Mouse (Mus musculus) heart, adult 9 months (tissue): ENCODE measurements at regions not wholly inside any gene's neighbourhood (a gene's known extent, or its start where the extent isn't known, plus 50 kb on each side); places are given as distances from the start of the nearest gene placed in this dataset.

Experiments
- DNase-seq, 2 experiments: peaks; one replicate each; pipeline ENCODE4 v3.0.0; 2022; ENCODE audit warnings: low spot score in 2 of 2

DNA sequence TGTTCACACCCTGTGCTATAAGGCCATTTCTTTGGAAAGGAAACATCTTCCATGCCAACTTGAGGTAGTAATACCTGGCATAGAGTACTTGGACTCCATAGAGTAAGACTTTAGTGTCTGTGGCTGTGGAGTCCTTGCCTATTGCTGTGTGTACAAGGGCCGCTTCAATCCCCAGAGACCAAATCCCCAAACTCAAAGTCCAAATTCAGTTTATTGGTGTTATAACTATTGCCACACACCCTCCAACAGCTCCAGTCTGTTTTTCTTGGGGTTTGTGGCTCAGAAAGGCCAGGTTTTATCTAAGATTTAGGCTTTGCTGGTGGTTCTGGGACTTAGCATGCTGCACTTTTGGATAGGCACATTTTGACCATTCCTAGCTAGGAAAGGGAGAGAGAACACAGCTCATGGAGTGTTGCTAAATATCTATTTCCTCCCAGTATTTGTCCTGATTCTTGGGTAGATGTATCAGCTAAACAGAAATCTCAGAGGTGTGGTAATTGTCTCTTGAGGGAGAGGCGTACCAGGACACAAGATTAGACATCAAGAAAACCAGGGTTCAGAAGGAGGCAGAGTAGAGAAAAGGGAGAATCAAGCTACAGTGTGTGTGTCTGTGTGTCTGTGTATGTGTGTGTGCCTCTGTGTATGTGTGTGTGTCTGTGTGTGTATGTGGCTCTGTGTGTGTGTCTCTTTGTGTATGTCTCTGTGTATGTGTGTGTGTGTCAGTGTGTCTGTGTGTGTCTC lies 65.3 kb upstream of the Parp11 start:
- no peak for DNase-seq

DNA sequence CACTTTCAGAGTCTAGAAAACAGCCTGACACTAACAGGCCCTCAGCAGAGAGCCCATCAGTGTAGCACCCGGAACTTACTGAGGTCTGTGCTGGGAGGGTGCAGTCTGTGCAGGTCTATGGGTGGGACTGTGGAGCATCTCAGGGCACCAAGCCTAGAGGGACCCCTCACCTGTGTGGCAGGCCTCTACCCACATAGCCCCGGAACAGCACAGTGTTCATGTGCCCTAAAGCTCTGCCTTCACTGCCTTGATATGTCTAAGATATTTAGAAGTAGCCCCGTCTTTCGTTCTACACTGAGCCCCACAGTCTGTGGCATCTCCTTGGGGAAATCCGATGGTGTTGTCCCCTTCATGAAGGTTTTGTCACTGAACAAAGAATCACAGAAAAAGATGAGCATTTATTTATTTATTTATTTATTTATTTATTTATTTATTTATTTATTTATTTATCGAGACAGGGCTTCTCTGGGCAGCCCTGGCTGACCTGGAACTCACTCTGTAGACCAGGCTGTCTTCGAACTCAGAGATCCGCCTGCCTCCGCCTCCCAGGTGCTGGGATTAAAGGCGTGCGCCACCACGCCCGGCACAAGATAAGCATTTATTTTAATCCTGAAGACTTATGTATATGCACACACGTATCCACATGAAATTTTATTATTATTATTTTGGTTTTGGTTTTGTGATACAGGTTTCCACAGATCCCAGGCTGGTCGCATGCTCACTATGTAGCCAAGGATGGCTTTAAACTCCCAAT lies 55.2 kb upstream of the Parp11 start:
- DNase-seq = no peak

- no peak for DNase-seq
Measured at GRCm38 (mm10) chr6:127392012-127392798, 54.4 kb upstream of the Parp11 start.

DNA sequence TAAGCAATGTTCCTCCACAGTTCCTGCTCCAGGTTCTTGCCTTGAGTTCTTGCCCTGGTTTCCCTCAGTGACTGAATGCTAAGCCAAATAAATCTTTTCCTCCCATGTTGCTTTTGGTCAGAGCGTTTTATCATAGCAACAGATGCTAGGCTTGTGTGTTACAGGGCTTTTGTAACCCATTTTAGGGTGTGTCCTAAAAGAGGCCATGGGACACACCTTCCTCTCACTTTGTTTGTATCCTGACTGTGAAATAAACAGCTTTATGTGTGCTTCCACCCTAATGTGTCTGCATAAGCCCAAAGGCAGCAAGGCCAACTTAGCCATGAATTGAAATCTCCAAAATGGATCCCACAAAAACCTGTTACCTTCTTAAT lies 53.9 kb upstream of the Parp11 start:
- no peak for DNase-seq

GRCm38 (mm10) chr6:127393907-127394600 lies 52.6 kb upstream of the Parp11 start:
- no peak for DNase-seq
